In genomic region chr4:87767711-87768561, GRCm38 (mm10) we compare ENCODE assay signal across 10 mouse cellular contexts.
DNase-seq lines count a peak whose midpoint lies in the region; ATAC-seq and TF ChIP-seq lines count a peak whose summit lies in the region.
"Had no signal": no experiment of that assay in that cellular context is flagged by ENCODE, and none has a peak within 500 bp of the region (broad histone marks: within the 10 kb centered on the region; RNA-seq: fewer than 3 reads in every experiment).

No protein-coding gene starts in this region.

- peak; percentile 26 for DNase-seq in ES-E14 (ENCODE audit: low read depth, low spot score)
- DNase-seq in brain, adult 2 months (ENCODE audit: low read depth, low spot score) = peak; percentile 58
- peak; percentile 12 to 37 for DNase-seq in frontal cortex, postnatal 36 days (ENCODE audit: low spot score in 2 of 2)
- DNase-seq in layer of hippocampus, postnatal 36 days = no peak
- DNase-seq in urinary bladder, adult 2 months (ENCODE audit: low spot score) = no peak
- no peak for DNase-seq in ovary, postnatal 10 days (ENCODE audit: low spot score)
- DNase-seq in kidney, adult 8-10 months = no peak
- DNase-seq: cerebellum, adult 8-10 months; liver, embryonic 13.5 days had no signal

- whole genome bisulfite sequencing in midbrain, embryonic 12.5 days = 27% methylated on average over 11 of the region's 11 CpGs

- no peak overlapping the region for H3K4me3 ChIP-seq in ES-E14 (ENCODE audit: insufficient read depth in 1 of 2, low read depth in 1 of 2, low read length in 2 of 2, poor library complexity in 1 of 2, severe bottlenecking in 1 of 2)
- no peak overlapping the region for H3K4me3 ChIP-seq in midbrain, embryonic 12.5 days
- H3K4me3 ChIP-seq: liver, embryonic 13.5 days had no signal

- H3K36me3 ChIP-seq in ES-E14 (ENCODE audit: control insufficient read depth, insufficient read depth, low read length, poor library complexity, severe bottlenecking) = no peaks in the 10 kb centered on the region
- 0 out of 2 replicates have a peak, but pooled peaks cover 3% of the 10 kb centered on the region for H3K36me3 ChIP-seq in midbrain, embryonic 12.5 days

- H3K27ac ChIP-seq in ES-E14 (ENCODE audit: insufficient read depth, low read depth, low read length, poor library complexity, severe bottlenecking) = no peak overlapping the region
- H3K27ac ChIP-seq in midbrain, embryonic 12.5 days (replicated peaks) = 0 out of 2 replicates have a peak overlapping the region, but pooled peaks have one; percentile 15
- H3K27ac ChIP-seq: liver, embryonic 13.5 days had no signal

- H3K27me3 ChIP-seq in midbrain, embryonic 12.5 days = no peaks in the 10 kb centered on the region
- H3K27me3 ChIP-seq: liver, embryonic 13.5 days had no signal

- peaks cover 0 to 6% of the 10 kb centered on the region in 2 experiments; a peak in 1 of 4 replicates for H3K4me1 ChIP-seq in ES-E14 (ENCODE audit: control insufficient read depth in 2 of 2, insufficient read depth in 2 of 2, low read length in 2 of 2, poor library complexity in 1 of 2)
- peaks cover 13% of the 10 kb centered on the region for H3K4me1 ChIP-seq in midbrain, embryonic 12.5 days
- H3K4me1 ChIP-seq: liver, embryonic 13.5 days had no signal

- in situ Hi-C loops in ES-E14 (cut with MboI; ENCODE audit: low sequenced_read_pairs in 2 of 2, unreplicated experiment in 2 of 2) = no loop called here

- ATAC-seq in midbrain, embryonic 12.5 days (ENCODE audit: low FRiP score, low read depth) = peak; percentile 82

- H3K9ac ChIP-seq in ES-E14 (ENCODE audit: insufficient read depth, low read depth, low read length, poor library complexity, severe bottlenecking) = no peak overlapping the region
- H3K9ac ChIP-seq in midbrain, embryonic 12.5 days (replicated peaks) = no peak overlapping the region
- H3K9ac ChIP-seq: liver, embryonic 13.5 days had no signal

- 0 out of 2 replicates have a peak overlapping the region, but pooled peaks have one; percentile 11 for H3K4me2 ChIP-seq in midbrain, embryonic 12.5 days (replicated peaks)
- H3K4me2 ChIP-seq: liver, embryonic 13.5 days had no signal

- H3K9me3 ChIP-seq in ES-E14 (ENCODE audit: control insufficient read depth, insufficient read depth, low read depth, low read length) = no peaks in the 10 kb centered on the region
- H3K9me3 ChIP-seq in midbrain, embryonic 12.5 days = no peaks in the 10 kb centered on the region
- H3K9me3 ChIP-seq: liver, embryonic 13.5 days had no signal

TF ChIP-seq in ES-E14, 5 proteins besides CTCF, POLR2A, EP300 and RAD21:
- TF ChIP-seq MAFK (IDR thresholded peaks at IDR 0.05; ENCODE audit: insufficient read depth, low read depth, low read length) (no peak), ZC3H11A (IDR thresholded peaks at IDR 0.05; ENCODE audit: borderline replicate concordance, low read depth, low read length) (no peak), ZNF384 (IDR thresholded peaks at IDR 0.05; ENCODE audit: low read depth, low read length) (no peak), HCFC1 (IDR thresholded peaks at IDR 0.05; ENCODE audit: borderline replicate concordance, insufficient read depth, low read length) (no peak), CHD2 (IDR thresholded peaks at IDR 0.05; ENCODE audit: low read depth, low read length) (no peak)

Comparison
In these comparisons a context has a peak if more than half of its experiments do, and no peak if none do; other contexts are left out.
1. DNase-seq: peak in ES-E14 (single experiment), brain, adult 2 months (single experiment) and frontal cortex, postnatal 36 days (2 of 2); none in layer of hippocampus, postnatal 36 days (0 of 2), urinary bladder, adult 2 months (single experiment), ovary, postnatal 10 days (single experiment) and kidney, adult 8-10 months (0 of 2).